Mouse (Mus musculus): ENCODE measurements around the gene Zfp711. TPM values are rescaled to one million over a fixed set of nuclear protein-coding genes. Genes with fewer than 3 reads are reported as not detected.

Gene Zfp711
- 0.03 and 0.08 TPM in 2 replicates for polyA plus RNA-seq (2012)

DNA sequence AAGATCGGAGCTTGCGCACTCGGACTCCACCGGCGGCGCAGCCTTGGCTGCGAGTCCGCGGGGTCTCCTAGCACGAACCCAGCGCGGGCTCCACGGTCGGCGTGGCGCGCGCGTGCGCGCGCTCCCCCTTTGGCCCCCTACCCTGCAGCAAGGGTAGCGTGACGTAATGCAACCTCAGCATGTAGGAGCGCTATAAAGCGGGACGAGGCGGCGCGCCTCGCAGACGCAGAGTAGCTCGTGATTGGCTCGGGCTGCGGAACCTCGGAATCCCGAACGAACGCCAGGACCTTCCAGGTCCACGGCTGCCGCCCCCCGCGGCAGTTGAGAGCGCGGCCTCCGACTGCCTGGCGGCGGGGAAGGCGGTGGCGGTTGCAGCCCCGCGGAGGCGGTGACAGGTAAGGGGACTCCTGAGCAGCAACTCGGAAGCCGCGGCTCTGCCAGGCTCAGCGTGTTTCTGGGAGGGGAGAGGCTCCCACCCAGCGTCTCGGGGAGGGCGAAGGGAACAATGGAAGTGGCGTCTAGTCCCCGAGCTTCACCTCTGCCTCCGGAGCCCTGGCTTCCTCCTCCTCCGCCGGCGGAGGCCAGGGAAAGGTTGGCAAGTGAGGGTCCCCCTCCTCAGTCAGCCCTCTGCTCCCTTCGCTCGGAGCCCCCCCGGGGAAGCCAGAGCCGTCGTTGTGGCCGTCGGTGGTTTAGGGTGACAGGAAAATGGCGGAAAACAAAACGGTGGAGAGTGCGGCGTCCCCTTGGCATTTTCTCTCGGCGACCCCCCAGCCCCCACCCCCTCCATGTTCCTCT lies at the start of gene Zfp711:
TSS of gene Zfp711 (plus strand) at position 16 of the 795 bp plus-strand sequence.

Other genes starting within 250 kb of the Zfp711 start
- gene Satl1, start 193.7 kb upstream of the Zfp711 start, polyA plus RNA-seq (2012): not detected in 2 replicates
- not detected in 2 replicates for gene 2010106E10Rik, start 105.3 kb upstream of the Zfp711 start, polyA plus RNA-seq (2012)
- not detected in 2 replicates for gene Pof1b, start 98.1 kb downstream of the Zfp711 start, polyA plus RNA-seq (2012)

All from megakaryocyte-erythroid progenitor cell, adult 5 weeks (primary cell).